Mouse (Mus musculus): ENCODE measurements around the gene Cpne4.

Gene Cpne4

GRCm38 (mm10) chr9:104678571-104678970 is 131.5 kb downstream of the Cpne4 start:
- no peak for DNase-seq (ENCODE audit: low read depth in 1 of 2, low spot score in 2 of 2)

- no peak for DNase-seq (ENCODE audit: low read depth in 1 of 2, low spot score in 2 of 2)
Measured at GRCm38 (mm10) chr9:104687051-104687450, 140.0 kb downstream of the Cpne4 start.

- no peak for DNase-seq (ENCODE audit: low read depth in 1 of 2, low spot score in 2 of 2)
Measured at GRCm38 (mm10) chr9:104693145-104693544, 146.1 kb downstream of the Cpne4 start.

GRCm38 (mm10) chr9:104710831-104711230 is 163.7 kb downstream of the Cpne4 start:
- DNase-seq (ENCODE audit: low read depth in 1 of 2, low spot score in 2 of 2) = no peak

- no peak for DNase-seq (ENCODE audit: low read depth in 1 of 2, low spot score in 2 of 2)
Measured at GRCm38 (mm10) chr9:104725311-104725710, 178.2 kb downstream of the Cpne4 start.

GRCm38 (mm10) chr9:104742661-104743380 is 195.7 kb downstream of the Cpne4 start:
- DNase-seq (ENCODE audit: low read depth in 1 of 2, low spot score in 2 of 2) = no peak

GRCm38 (mm10) chr9:104755519-104755918 is 208.4 kb downstream of the Cpne4 start:
- no peak for DNase-seq (ENCODE audit: low read depth in 1 of 2, low spot score in 2 of 2)

- DNase-seq (ENCODE audit: low read depth in 1 of 2, low spot score in 2 of 2) = no peak
Measured at GRCm38 (mm10) chr9:104760031-104760430, 212.9 kb downstream of the Cpne4 start.

- no peak for DNase-seq (ENCODE audit: low read depth in 1 of 2, low spot score in 2 of 2)
Measured at GRCm38 (mm10) chr9:104776198-104776815, 229.2 kb downstream of the Cpne4 start.

GRCm38 (mm10) chr9:104777135-104777534 is 230.0 kb downstream of the Cpne4 start:
- no peak for DNase-seq (ENCODE audit: low read depth in 1 of 2, low spot score in 2 of 2)

- DNase-seq (ENCODE audit: low read depth in 1 of 2, low spot score in 2 of 2) = no peak
Measured at GRCm38 (mm10) chr9:104777780-104778179, 230.7 kb downstream of the Cpne4 start.

GRCm38 (mm10) chr9:104796601-104797000 is 249.5 kb downstream of the Cpne4 start:
- no peak for DNase-seq (ENCODE audit: low read depth in 1 of 2, low spot score in 2 of 2)

- DNase-seq (ENCODE audit: low read depth in 1 of 2, low spot score in 2 of 2) = no peak
Measured at GRCm38 (mm10) chr9:104804776-104805175, 257.7 kb downstream of the Cpne4 start.

GRCm38 (mm10) chr9:104814681-104815080 is 267.6 kb downstream of the Cpne4 start:
- DNase-seq (ENCODE audit: low read depth in 1 of 2, low spot score in 2 of 2) = no peak

GRCm38 (mm10) chr9:104828646-104829045 is 281.6 kb downstream of the Cpne4 start:
- no peak for DNase-seq (ENCODE audit: low read depth in 1 of 2, low spot score in 2 of 2)

GRCm38 (mm10) chr9:104832934-104833539 is 286.0 kb downstream of the Cpne4 start:
- DNase-seq (ENCODE audit: low read depth in 1 of 2, low spot score in 2 of 2) = no peak

- DNase-seq (ENCODE audit: low read depth in 1 of 2, low spot score in 2 of 2) = no peak
Measured at GRCm38 (mm10) chr9:104837931-104838330, 290.8 kb downstream of the Cpne4 start.

GRCm38 (mm10) chr9:104841278-104841677 is 294.2 kb downstream of the Cpne4 start:
- no peak for DNase-seq (ENCODE audit: low read depth in 1 of 2, low spot score in 2 of 2)

GRCm38 (mm10) chr9:104845226-104845930 is 298.3 kb downstream of the Cpne4 start:
- no peak for DNase-seq (ENCODE audit: low read depth in 1 of 2, low spot score in 2 of 2)

- DNase-seq (ENCODE audit: low read depth in 1 of 2, low spot score in 2 of 2) = no peak
Measured at GRCm38 (mm10) chr9:104853701-104854100, 306.6 kb downstream of the Cpne4 start.

GRCm38 (mm10) chr9:104854245-104854921 is 307.3 kb downstream of the Cpne4 start:
- DNase-seq (ENCODE audit: low read depth in 1 of 2, low spot score in 2 of 2) = no peak
